Mouse (Mus musculus): ENCODE results near the gene Farp1.

Gene Farp1

GRCm38 (mm10) chr14:121263912-121264311 is 228.9 kb downstream of the Farp1 start:
- DNase-seq (ENCODE audit: low spot score) = no peak

DNA sequence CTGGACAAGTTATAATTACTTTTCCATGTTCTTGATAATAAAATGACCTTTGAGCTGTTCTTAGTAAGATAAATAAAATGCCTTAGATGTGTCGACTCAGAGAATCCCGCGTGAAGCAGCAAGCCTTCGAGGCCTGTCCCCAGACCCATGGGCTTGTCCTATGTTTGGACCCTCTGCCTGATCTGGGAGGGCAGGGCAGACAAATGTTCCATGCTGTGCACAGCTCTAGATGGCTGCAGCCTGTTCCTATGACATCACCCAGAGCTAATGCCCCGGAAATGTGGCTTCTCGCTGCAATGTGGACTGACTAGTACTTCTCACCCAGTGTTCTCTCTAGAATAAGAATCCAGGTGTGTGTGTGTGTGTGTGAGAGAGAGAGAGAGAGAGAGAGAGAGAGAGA is 229.5 kb downstream of the Farp1 start:
- DNase-seq (ENCODE audit: low spot score) = no peak

DNA sequence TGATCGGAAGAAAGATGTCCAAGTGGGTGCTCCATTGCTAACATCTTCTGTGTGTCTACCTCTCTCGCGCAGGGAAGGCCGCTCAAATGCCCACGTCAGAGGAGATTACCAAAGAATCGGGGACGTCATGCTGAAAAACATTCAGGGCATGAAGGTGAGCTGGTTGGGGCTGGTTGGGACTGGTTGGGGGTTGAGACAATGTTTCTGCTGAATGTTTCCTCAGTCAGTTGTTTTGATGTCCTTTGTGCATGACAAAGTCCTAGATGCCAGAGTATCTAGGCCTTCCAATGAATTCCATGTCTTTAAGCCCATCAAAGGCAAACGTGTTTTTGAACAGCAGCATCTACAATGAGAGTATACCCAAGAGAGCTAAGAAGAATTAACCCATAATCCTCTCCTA is 232.8 kb downstream of the Farp1 start:
- DNase-seq (ENCODE audit: low spot score) = no peak

GRCm38 (mm10) chr14:121270490-121270889 is 235.5 kb downstream of the Farp1 start:
- no peak for DNase-seq (ENCODE audit: low spot score)

GRCm38 (mm10) chr14:121274985-121275384 is 240.0 kb downstream of the Farp1 start:
- no peak for DNase-seq (ENCODE audit: low spot score)

DNA sequence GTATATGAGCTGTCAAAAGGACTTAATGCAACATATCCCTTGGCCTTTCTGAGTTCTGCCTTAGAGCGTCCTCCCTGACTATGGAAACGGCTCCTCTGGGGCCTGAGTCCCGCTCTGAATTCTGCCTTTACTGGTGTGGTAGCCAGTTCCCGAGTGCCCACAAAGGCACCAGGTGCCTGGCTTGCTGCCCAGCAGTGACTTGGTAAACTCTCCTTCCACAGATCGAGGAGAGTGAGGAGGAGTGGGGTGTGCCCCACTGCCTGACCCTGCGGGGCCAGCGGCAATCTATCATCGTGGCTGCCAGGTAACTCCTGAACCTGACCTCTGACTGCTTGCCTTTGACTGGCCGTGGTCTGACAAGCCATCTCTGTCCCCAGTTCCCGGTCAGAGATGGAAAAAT is 241.0 kb downstream of the Farp1 start:
- peak; percentile 11 for DNase-seq (ENCODE audit: low spot score)

DNA sequence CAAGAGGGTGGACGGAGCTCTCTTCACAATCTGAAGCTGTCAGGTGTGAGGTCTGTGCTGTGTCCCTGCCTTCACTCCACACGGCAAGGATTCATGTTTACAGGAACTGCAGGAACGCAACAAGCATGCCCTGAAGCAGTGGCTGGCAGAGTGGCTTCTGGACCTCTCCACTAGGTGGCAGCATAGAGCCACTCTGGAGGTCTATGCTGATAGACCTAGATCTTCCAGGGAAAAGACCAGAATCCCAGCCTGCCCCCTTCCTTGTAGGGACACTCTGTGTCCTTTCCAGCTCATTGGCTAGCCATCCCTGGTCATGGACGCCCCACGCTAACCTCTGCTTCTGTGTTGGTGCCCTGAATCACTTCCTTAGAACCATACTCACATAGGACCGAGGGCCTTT is 244.1 kb downstream of the Farp1 start:
- DNase-seq (ENCODE audit: low spot score) = peak; percentile 81

DNA sequence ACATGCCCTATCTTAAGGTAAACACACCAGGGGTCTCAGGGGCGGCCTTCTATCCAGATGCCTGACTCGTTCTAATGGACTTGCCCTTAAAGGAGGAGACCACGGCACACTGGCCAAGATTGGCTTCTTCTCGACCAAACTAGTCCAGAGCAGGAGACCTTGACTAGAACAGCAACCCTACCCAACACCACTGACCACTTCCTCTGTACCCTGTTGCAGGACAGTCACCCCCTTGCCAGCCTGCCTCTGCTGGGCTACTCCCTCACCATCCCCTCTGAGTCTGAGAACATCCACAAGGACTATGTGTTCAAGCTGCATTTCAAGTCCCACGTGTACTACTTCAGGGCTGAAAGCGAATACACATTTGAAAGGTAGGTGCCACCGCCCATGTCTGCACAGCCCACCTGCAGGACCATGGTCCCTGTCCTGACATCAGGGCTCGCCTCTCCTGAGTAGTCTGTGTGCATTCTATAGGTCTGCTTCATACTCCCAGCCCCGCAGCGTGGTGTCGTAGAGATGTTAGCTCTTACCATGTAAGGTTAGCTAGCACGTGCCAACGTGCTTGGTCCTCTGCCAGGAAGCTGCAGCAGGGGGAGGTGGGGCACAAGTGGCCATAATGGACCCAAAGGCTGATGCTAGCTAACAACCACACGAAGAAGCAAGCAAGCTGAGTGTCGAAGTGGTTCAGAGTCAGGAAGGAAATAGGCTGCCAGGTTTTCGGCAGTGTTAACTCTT is 245.8 kb downstream of the Farp1 start:
- no peak for DNase-seq (ENCODE audit: low spot score)

DNA sequence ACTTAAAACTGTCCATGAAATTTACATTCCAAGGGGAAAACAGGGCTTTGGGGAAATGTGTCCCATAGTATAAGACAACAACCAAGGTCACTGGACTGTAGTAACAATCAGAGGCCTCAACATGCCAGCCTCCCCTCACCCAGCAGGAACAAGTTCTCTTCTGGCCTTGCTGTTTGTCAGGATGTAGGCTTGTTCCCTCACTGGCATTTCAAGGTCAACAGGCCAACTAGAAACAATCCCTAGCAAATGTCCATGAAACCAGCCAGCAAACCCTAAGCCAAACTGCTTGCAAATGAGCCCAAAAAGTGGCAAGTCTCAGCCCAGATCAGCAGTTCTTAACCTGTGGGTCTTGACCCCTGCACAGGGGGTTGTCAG is 246.3 kb downstream of the Farp1 start:
- DNase-seq (ENCODE audit: low spot score) = no peak

GRCm38 (mm10) chr14:121285379-121286120 is 250.6 kb downstream of the Farp1 start:
- no peak for DNase-seq (ENCODE audit: low spot score)

DNA sequence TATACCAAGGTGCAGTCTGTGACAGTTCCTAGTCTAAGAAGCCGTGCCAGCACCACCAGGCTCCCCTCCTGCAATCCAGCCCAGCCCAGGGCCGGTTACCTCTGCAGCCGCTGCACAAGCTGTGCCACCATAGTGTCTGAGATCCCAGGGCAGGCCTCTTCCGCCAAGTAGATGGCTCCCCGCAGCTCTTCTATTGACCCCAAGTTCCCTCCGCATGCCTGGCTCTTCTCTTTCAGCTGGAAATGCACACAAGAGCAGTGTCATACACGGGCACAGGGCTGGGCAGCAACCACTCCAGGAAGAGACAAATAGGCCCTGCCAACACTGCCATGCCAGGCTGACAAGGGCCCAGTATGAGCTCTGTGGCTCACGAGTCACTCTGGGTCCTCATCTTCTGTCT is 256.9 kb downstream of the Farp1 start:
- DNase-seq (ENCODE audit: low spot score) = no peak

- DNase-seq (ENCODE audit: low spot score) = no peak
These were observed 257.4 kb downstream of the Farp1 start for GRCm38 (mm10) chr14:121292391-121292790.

- no peak for DNase-seq (ENCODE audit: low spot score)
These were observed 259.5 kb downstream of the Farp1 start for GRCm38 (mm10) chr14:121294484-121294883.

GRCm38 (mm10) chr14:121297103-121297502 is 262.1 kb downstream of the Farp1 start:
- no peak for DNase-seq (ENCODE audit: low spot score)

DNA sequence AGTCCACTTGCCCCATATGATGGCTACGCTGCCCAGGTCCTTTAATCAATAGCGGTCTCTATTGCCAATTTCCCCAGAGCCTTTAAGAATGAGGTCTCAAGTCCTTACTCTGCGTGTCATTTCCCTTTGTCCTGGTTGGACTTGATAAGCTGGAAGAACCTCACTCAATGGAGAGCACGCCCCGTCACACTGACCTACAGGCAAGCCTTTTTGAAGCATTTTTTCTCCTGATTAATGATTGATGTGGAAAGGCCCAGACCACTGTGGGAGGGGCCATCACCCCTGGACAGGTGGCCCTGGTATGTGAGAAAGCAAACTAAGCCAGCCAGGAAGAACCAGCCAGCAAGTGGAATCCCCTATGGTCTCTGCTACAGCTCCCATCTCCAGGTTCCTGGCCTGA is 263.5 kb downstream of the Farp1 start:
- no peak for DNase-seq (ENCODE audit: low spot score)

GRCm38 (mm10) chr14:121299093-121299492 is 264.1 kb downstream of the Farp1 start:
- no peak for DNase-seq (ENCODE audit: low spot score)

- no peak for DNase-seq (ENCODE audit: low spot score)
These were observed 269.5 kb downstream of the Farp1 start for GRCm38 (mm10) chr14:121304523-121304922.

GRCm38 (mm10) chr14:121305316-121306064 is 270.5 kb downstream of the Farp1 start:
- DNase-seq (ENCODE audit: low spot score) = peak; percentile 29

DNA sequence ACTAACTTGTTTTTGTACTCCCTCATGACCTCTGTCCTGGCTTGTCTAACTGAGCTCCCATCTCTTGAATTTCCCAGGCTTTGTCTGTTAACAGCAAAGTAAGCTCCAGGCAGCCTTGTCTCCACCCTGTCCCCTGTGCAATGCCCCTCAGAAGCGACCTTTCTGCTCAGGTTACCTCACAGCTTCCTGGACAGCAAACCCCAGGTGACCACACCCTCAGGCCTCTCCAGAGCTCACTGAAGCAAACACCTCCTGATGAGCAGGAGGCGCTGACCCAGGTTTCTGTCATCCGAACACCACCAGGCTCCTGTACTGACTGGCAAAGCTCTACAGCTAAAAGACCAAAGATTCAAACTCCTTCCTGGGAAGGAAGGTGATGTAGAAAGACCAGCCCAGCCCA is 274.9 kb downstream of the Farp1 start:
- DNase-seq (ENCODE audit: low spot score) = no peak

DNA sequence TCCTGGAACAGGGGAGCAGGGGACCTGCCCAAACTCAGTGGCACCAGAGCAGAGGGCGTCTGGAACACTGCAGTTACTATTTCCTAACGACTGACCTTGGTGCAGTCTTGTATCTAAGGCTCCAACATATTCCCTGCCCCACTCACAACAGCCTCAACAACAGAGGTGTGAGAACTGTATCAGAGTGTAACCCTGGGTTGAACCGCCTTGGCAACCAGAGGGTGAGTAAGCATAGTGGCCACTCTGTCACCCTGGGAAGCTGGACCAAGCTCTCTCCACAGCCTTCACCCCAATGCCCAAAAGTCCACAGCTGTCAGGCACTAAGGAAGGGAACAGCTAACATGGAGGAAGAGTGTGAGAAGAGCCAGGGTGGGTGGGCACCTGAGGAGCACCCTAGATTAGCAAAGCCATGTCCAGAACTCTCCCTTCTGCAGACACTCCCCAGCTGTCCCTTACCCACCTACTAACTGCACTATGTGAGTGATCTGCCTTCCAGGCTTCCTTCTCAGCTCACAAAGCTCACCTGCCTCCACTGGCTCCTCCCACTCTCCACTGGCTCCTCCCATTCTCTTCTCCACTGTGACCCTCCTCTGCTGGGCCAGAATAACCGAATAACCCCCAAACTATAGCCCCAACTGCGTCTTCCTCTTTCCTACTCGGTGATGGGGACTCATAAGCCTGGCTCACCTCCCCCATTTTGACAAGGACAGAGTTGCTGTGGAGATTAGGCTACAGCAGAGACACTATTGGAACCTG is 275.5 kb downstream of the Farp1 start:
- DNase-seq (ENCODE audit: low spot score) = no peak

DNA sequence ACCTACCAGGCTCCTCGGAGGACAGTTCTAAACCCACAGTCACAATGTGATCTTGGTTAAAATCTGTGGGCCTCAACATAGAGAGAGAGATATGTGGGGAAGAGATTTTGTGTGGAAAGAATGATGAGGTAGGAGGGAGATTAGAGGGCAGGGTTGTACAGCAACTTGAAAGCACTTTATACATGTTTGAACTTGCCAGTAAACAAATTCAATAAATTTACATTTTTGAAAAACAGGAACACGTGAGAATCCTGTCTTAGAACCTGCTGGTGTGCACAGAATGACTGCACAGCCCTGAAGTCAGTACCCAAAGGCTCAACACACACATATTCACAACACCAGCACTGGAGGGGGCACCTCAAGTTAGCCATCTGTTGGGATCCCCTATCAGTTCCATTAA is 276.1 kb downstream of the Farp1 start:
- no peak for DNase-seq (ENCODE audit: low spot score)

DNA sequence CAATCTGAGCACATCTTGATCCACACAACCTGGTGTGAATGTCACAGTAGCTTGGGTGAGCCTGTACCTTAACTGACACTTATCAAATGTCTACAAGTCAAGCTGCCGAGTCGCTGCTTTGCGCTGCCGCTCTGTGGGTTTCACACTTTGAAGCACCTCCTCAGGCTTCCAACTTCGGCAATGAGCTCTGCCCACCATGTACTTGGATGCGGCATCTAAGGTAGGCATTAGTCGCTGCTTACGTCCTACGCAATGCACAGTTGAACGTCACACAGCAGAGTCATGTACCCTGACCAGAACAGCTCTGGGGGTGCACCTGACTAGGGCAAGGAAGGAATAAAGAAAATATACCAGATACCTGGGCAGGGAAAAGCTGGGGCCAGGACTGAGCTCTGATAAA is 278.3 kb downstream of the Farp1 start:
- no peak for DNase-seq (ENCODE audit: low spot score)

Data from MN1 (cell line).